Mouse (Mus musculus) left cerebral cortex, adult 18-20 months (tissue): ENCODE measurements at regions not wholly inside any gene's neighbourhood (a gene's known extent, or its start where the extent isn't known, plus 50 kb on each side); places are given as distances from the start of the nearest gene placed in this dataset.
"Not testable (repeated sequence)": the region's sequence is repeated elsewhere in the genome, so short reads cannot be mapped to it uniquely, and the experiment has no call there.

Source experiments
- DNase-seq, 2 experiments: peaks; one replicate each; pipeline ENCODE4 v3.0.0; 2021 to 2022; ENCODE audit warnings: low spot score in 2 of 2, mixed read lengths in 1 of 2

DNA sequence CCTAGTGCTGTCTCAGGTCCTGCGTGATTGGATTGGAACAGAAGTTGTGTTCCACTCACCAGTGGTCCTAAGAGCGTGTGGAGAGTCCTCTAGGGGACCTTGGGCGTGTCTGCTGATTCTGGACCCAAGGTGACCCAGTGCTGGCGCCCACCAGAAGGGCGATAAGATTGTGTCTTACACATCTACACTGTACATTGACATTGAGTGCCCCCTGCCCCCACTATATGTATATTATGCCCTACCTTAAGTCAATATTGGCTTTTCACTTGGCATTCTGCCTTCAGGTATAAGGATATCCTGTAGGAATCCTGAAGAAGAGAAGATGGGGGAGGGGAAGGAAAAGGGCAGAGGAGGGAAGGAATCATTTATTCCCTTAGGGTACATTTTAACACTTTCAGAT lies 260.2 kb upstream of the Rgs17 start:
- DNase-seq: no peak

GRCm38 (mm10) chr10:6164311-6164710 lies 242.1 kb upstream of the Rgs17 start:
- not testable (repeated sequence) for DNase-seq

DNA sequence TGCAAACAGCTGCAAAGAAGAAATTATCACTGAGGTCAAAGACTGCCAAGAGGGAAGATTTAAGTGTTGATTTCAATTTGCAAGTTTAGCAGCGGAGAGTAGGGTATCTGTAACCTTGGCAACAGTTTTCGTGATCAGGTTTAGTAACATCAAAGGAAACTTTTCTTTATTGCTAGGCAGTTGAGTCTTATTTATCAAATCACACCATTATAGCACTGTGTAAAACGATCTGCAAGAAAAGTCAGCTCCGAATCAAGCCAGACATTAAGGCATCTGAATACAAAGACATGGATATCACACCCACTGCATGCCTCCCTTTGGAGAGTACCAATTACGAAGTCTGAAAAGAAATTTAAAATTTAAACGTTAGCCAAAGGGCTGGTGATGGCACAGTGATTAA lies 234.7 kb upstream of the Rgs17 start:
- no peak for DNase-seq

- DNase-seq: no peak
Measured at GRCm38 (mm10) chr10:6134091-6134490, 211.9 kb upstream of the Rgs17 start.

DNA sequence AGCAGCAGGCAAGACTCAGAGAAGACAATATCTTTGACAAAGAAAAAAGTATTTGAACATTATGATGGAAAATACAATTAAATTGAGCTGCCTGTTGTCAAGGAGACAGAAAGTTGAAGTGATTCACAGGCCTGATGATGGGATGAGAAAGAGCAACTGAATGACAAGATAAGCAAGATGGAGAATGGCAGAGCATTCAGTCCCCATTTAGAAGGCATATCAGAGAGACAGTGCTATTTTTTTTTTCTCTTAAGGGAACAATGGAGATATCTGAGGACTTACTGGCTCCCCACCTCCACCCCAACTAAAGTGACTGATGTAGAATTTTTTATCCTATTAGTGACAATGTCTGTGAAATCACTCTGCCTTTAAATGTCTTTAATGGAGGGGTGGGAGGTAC lies 202.2 kb upstream of the Rgs17 start:
- DNase-seq: not testable (repeated sequence)

DNA sequence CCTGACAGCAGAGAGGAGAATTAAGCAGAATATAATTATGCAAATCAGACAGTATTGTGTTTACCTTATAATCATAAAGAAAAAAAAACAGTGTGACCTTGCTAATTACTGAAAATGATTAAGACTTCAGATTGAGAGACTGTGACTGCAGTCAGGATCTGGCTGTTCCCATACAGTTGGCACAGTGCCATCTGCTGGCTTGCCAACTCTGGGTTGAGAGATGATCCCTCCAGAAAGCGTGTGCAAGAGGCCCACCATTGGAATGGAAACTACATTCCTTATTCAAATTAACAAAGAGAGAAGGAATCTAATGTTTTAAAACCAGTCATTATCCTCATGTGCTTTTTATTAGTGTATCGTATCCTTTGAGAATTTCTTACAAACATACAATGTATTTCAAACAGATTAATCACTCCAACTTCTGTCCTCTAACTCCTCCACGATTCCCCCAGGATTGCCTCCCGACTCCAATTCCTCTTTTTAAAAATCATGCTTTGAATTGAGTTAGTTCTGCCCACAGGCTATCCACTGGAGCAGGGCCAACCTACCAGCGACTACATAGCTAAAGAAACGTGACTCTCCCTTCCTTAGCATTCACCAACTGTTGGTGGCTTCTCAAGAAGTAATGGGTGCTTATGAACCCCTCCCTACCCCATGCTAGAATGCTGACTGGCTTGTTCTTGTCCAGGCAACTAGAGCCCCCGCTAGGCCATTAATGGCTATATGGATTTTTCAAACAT lies 192.9 kb upstream of the Rgs17 start:
- peak in 1 of 2 experiments; percentile 4 for DNase-seq
